Mouse (Mus musculus): ENCODE measurements around the gene Slc5a11. TPM values are rescaled to one million over a fixed set of nuclear protein-coding genes. Genes with fewer than 3 reads are reported as not detected.

Gene Slc5a11
- polyA plus RNA-seq, 1 experiment from 2014 or later, result not detected

DNA sequence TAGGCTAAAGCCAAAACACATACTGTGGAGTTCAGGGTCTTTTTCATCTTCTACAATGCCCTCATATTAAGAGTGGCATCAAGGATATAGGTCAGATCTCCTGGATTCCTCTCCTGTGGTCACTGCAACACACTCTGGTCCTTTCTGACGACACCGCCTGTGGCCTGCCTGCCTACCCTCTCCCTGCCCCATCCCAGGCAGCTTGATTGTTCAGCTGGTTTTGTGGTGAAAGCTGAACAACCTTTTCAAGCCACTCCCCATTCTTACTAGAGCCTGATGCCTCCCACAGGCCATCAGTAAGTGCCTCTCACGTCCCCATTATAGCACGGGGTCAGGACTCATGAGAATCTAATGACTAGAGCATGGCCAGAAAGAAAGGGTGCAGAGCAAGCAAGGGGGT is 74.6 kb downstream of the Slc5a11 start:
- Histone ChIP-seq H3K4me1 (ENCODE audit: control insufficient read depth, insufficient read depth, low read length) (no peaks in the 10 kb centered on the region), H3K36me3 (replicated peaks; ENCODE audit: control insufficient read depth, insufficient read depth, low read depth, low read length) (peaks cover 3% of the 10 kb centered on the region)

DNA sequence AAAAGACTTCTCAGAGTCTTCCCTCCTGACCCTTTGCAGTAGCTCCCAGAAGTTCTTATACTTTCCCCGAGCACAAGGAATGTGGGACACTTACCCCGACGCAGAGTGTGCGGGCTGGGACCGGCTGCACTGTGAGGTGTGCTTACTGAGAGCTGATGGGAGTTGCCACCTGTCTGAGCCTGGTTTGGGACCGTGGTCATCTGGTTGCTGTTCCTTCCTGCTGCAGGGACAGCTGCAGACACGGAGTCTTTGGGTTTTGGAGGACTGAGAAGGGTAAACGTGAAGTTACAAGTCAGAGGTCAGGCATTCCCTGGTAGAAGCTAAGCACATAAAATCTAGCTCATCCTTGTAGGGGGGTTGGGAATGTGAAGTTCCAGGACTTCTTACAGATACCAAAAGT is 77.4 kb downstream of the Slc5a11 start:
- H3K4me2 ChIP-seq (ENCODE audit: low read depth, low read length), result no peak overlapping the region
- 87% methylated on average over 8 of the region's 8 CpGs for WGBS
- no peak overlapping the region for H3K27ac ChIP-seq (replicated peaks; ENCODE audit: low read depth, low read length)
- H3K4me3 ChIP-seq (ENCODE audit: low read depth, low read length), result no peak overlapping the region
- H3K9me3 ChIP-seq (replicated peaks; ENCODE audit: control insufficient read depth, low read length), result no peaks in the 10 kb centered on the region
- ATAC-seq (replicated peaks; ENCODE audit: insufficient number of reproducible peaks, low FRiP score, low TSS enrichment, low read depth) (no peak), DNase-seq (ENCODE audit: low spot score) (no peak)
- no peak overlapping the region for H3K9ac ChIP-seq (replicated peaks; ENCODE audit: low read length)
- H3K4me1 ChIP-seq (ENCODE audit: control insufficient read depth, insufficient read depth, low read length), result no peaks in the 10 kb centered on the region
- H3K27me3 ChIP-seq (ENCODE audit: control insufficient read depth, insufficient read depth, low read length), result no peaks in the 10 kb centered on the region
- H3K36me3 ChIP-seq (replicated peaks; ENCODE audit: control insufficient read depth, insufficient read depth, low read depth, low read length), result no peaks in the 10 kb centered on the region; the same call in none of the 2 replicates

More for the DNA sequence above, 74.6 kb downstream of the Slc5a11 start:
- Histone ChIP-seq H3K27ac (replicated peaks; ENCODE audit: low read depth, low read length) (no peak overlapping the region), H3K4me3 (ENCODE audit: low read depth, low read length) (no peak overlapping the region), H3K9ac (replicated peaks; ENCODE audit: low read length) (no peak overlapping the region), H3K4me2 (ENCODE audit: low read depth, low read length) (no peak overlapping the region), H3K9me3 (replicated peaks; ENCODE audit: control insufficient read depth, low read length) (no peaks in the 10 kb centered on the region), H3K27me3 (ENCODE audit: control insufficient read depth, insufficient read depth, low read length) (no peaks in the 10 kb centered on the region)
- ATAC-seq (replicated peaks; ENCODE audit: insufficient number of reproducible peaks, low FRiP score, low TSS enrichment, low read depth), result no peak
- DNase-seq (ENCODE audit: low spot score), result no peak
- WGBS, result 78% methylated on average over 4 of the region's 4 CpGs

DNA sequence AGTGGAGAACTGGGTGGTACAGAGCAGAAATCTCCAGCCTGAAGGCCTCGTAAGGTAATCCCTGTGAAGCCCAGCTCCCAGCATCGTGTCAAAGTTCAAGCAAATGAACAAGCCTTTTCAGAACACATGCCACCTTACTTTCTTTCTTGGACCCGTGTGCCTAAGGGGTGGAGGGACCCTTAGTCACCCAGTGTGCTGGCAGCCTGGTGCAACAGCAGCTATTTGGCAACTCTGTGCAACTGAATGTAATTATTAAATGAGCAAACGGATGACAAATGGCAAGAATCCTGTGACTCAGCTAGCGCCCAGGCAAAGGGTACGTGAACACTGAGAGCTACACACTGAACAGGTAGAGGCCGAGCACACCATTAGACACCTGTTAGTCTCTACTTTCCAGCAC is 79.3 kb downstream of the Slc5a11 start:
- DNase-seq (ENCODE audit: low spot score), result no peak
- H3K4me3 ChIP-seq (ENCODE audit: low read depth, low read length), result no peak overlapping the region
- no peaks in the 10 kb centered on the region for H3K27me3 ChIP-seq (ENCODE audit: control insufficient read depth, insufficient read depth, low read length)

DNA sequence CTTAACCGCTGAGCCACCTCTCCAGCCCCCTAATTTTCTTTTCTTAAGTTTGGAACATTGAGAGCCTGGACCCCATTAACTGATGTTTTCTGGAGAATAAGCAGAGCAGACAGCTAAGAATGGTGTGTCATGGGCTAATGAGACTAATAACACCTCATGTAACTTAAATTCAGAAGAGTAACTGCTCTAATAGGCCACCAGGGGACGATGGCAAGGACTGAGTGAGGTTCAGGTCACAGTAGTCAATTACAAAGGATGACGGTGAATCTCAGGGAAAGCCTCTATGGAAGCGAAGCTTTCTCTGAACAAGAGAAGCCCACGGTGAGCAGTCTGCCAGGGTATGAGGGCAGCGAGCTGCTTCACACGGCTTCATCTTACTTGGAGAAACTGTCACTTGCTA is 80.8 kb downstream of the Slc5a11 start:
- 85% methylated on average over 7 of the region's 7 CpGs for WGBS
- Histone ChIP-seq H3K4me2 (ENCODE audit: low read depth, low read length) (no peak overlapping the region), H3K27me3 (ENCODE audit: control insufficient read depth, insufficient read depth, low read length) (no peaks in the 10 kb centered on the region), H3K27ac (replicated peaks; ENCODE audit: low read depth, low read length) (no peak overlapping the region), H3K4me3 (ENCODE audit: low read depth, low read length) (no peak overlapping the region), H3K36me3 (replicated peaks; ENCODE audit: control insufficient read depth, insufficient read depth, low read depth, low read length) (no peaks in the 10 kb centered on the region; the same call in none of the 2 replicates), H3K4me1 (ENCODE audit: control insufficient read depth, insufficient read depth, low read length) (no peaks in the 10 kb centered on the region), H3K9ac (replicated peaks; ENCODE audit: low read length) (no peak overlapping the region), H3K9me3 (replicated peaks; ENCODE audit: control insufficient read depth, low read length) (no peaks in the 10 kb centered on the region)
- no peak for ATAC-seq (replicated peaks; ENCODE audit: insufficient number of reproducible peaks, low FRiP score, low TSS enrichment, low read depth)
- DNase-seq (ENCODE audit: low spot score), result no peak

More for the DNA sequence above, 79.3 kb downstream of the Slc5a11 start:
- Histone ChIP-seq H3K9ac (replicated peaks; ENCODE audit: low read length) (no peak overlapping the region), H3K27ac (replicated peaks; ENCODE audit: low read depth, low read length) (no peak overlapping the region), H3K4me1 (ENCODE audit: control insufficient read depth, insufficient read depth, low read length) (no peaks in the 10 kb centered on the region), H3K9me3 (replicated peaks; ENCODE audit: control insufficient read depth, low read length) (no peaks in the 10 kb centered on the region), H3K4me2 (ENCODE audit: low read depth, low read length) (no peak overlapping the region), H3K36me3 (replicated peaks; ENCODE audit: control insufficient read depth, insufficient read depth, low read depth, low read length) (no peaks in the 10 kb centered on the region; the same call in none of the 2 replicates)
- no peak for ATAC-seq (replicated peaks; ENCODE audit: insufficient number of reproducible peaks, low FRiP score, low TSS enrichment, low read depth)
- 89% methylated on average over 7 of the region's 7 CpGs for WGBS

DNA sequence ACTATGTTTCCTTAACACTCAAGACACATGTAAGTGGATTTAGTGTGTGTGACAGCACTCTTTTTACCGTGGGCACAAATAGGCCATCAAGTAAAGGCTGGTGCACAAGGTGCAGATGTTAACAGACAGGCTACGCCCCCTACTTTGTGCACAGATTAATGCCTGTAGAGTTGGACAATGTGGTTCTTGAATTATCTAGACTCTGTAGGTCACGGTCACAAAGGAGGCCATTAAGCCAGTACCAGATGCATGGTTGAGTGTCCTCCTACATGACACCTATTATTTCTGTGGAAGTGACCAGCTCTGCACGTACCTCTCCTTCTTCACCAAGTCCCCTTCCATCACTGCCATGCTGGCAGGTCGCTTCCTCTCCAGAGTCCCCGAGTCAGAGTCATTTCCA is 81.5 kb downstream of the Slc5a11 start:
- DNase-seq (ENCODE audit: low spot score) (no peak), ATAC-seq (replicated peaks; ENCODE audit: insufficient number of reproducible peaks, low FRiP score, low TSS enrichment, low read depth) (no peak)
- no peaks in the 10 kb centered on the region for H3K9me3 ChIP-seq (replicated peaks; ENCODE audit: control insufficient read depth, low read length)
- 93% methylated on average over 6 of the region's 6 CpGs for WGBS
- no peaks in the 10 kb centered on the region; the same call in 1 of the 2 replicates for H3K36me3 ChIP-seq (replicated peaks; ENCODE audit: control insufficient read depth, insufficient read depth, low read depth, low read length)
- no peak overlapping the region for H3K9ac ChIP-seq (replicated peaks; ENCODE audit: low read length)
- no peak overlapping the region for H3K27ac ChIP-seq (replicated peaks; ENCODE audit: low read depth, low read length)
- H3K27me3 ChIP-seq (ENCODE audit: control insufficient read depth, insufficient read depth, low read length), result no peaks in the 10 kb centered on the region
- no peaks in the 10 kb centered on the region for H3K4me1 ChIP-seq (ENCODE audit: control insufficient read depth, insufficient read depth, low read length)
- H3K4me2 ChIP-seq (ENCODE audit: low read depth, low read length), result no peak overlapping the region
- H3K4me3 ChIP-seq (ENCODE audit: low read depth, low read length), result no peak overlapping the region

DNA sequence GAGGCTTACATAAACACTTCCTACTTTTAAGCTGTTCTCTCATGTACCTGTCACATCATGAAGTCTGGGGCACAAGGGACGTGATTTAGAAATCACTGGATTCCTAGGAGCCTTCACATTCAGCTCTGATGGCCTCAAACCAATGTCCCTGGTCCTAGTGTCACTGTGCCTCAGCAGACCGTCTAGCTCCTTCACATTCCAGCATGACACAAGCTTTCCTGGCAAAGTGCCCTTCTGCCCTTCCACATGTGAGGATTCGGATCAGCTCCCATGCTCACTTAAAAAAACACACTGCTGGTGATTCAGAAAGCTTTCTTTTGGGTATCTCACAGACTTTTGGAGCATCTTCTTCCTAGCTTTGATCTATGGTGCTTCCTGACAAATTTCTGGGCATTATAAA is 83.6 kb downstream of the Slc5a11 start:
- no peak overlapping the region for H3K4me3 ChIP-seq (ENCODE audit: low read depth, low read length)
- no peaks in the 10 kb centered on the region for H3K9me3 ChIP-seq (replicated peaks; ENCODE audit: control insufficient read depth, low read length)
- H3K4me2 ChIP-seq (ENCODE audit: low read depth, low read length), result no peak overlapping the region
- H3K27ac ChIP-seq (replicated peaks; ENCODE audit: low read depth, low read length), result no peak overlapping the region
- DNase-seq (ENCODE audit: low spot score), result no peak
- H3K4me1 ChIP-seq (ENCODE audit: control insufficient read depth, insufficient read depth, low read length), result no peaks in the 10 kb centered on the region
- no peaks in the 10 kb centered on the region for H3K27me3 ChIP-seq (ENCODE audit: control insufficient read depth, insufficient read depth, low read length)
- WGBS, result 66% methylated on average over 3 of the region's 3 CpGs
- ATAC-seq (replicated peaks; ENCODE audit: insufficient number of reproducible peaks, low FRiP score, low TSS enrichment, low read depth), result no peak
- H3K9ac ChIP-seq (replicated peaks; ENCODE audit: low read length), result no peak overlapping the region
- H3K36me3 ChIP-seq (replicated peaks; ENCODE audit: control insufficient read depth, insufficient read depth, low read depth, low read length), result no peaks in the 10 kb centered on the region

DNA sequence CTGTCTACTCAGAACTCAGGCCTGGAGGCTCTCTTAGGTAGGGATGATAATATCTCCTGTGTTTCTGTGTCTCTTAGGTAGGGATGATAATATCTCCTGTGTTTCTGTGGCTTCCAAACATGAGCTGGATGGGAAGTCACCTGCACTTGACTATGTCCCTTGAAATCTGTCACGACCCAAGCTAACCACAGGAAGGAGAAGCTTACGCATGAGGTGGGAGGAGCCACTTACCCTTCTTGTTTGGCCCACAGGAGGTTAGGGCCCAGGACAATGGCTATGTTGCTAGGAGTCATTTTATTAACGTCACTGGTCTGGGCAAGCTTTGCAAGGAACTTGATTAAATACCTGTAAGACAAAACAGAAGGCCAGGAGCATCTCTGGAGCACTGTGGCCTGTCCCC is 85.7 kb downstream of the Slc5a11 start:
- WGBS, result 84% methylated on average over 3 of the region's 3 CpGs
- Histone ChIP-seq H3K4me3 (ENCODE audit: low read depth, low read length) (no peak overlapping the region), H3K27ac (replicated peaks; ENCODE audit: low read depth, low read length) (no peak overlapping the region), H3K4me1 (ENCODE audit: control insufficient read depth, insufficient read depth, low read length) (no peaks in the 10 kb centered on the region), H3K9ac (replicated peaks; ENCODE audit: low read length) (no peak overlapping the region), H3K27me3 (ENCODE audit: control insufficient read depth, insufficient read depth, low read length) (no peaks in the 10 kb centered on the region), H3K36me3 (replicated peaks; ENCODE audit: control insufficient read depth, insufficient read depth, low read depth, low read length) (no peaks in the 10 kb centered on the region), H3K4me2 (ENCODE audit: low read depth, low read length) (no peak overlapping the region), H3K9me3 (replicated peaks; ENCODE audit: control insufficient read depth, low read length) (no peaks in the 10 kb centered on the region)
- ATAC-seq (replicated peaks; ENCODE audit: insufficient number of reproducible peaks, low FRiP score, low TSS enrichment, low read depth) (no peak), DNase-seq (ENCODE audit: low spot score) (no peak)

DNA sequence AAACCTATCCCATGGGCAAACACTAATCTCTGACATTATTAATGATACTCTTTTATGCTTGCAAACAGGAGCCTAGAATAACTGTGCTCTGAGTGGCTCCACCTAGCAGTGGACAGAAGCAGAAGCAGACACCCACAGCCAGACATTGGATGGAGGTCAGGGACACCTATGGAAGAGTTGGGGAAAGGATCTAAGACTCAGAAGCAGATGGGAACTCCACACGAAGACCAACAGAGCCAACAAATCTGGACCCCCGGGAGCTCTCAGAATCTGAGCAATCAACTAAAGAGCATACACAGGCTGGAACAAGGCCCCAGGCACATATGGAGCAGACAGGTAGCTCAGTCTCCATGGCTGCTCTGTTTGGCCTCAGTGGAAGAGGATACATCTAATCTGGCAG is 90.8 kb downstream of the Slc5a11 start:
- Histone ChIP-seq H3K4me3 (ENCODE audit: low read depth, low read length) (no peak overlapping the region), H3K4me1 (ENCODE audit: control insufficient read depth, insufficient read depth, low read length) (no peaks in the 10 kb centered on the region), H3K36me3 (replicated peaks; ENCODE audit: control insufficient read depth, insufficient read depth, low read depth, low read length) (no peaks in the 10 kb centered on the region; the same call in 1 of the 2 replicates), H3K9me3 (replicated peaks; ENCODE audit: control insufficient read depth, low read length) (no peaks in the 10 kb centered on the region), H3K9ac (replicated peaks; ENCODE audit: low read length) (no peak overlapping the region), H3K27me3 (ENCODE audit: control insufficient read depth, insufficient read depth, low read length) (no peaks in the 10 kb centered on the region), H3K27ac (replicated peaks; ENCODE audit: low read depth, low read length) (no peak overlapping the region), H3K4me2 (ENCODE audit: low read depth, low read length) (no peak overlapping the region)
- ATAC-seq (replicated peaks; ENCODE audit: insufficient number of reproducible peaks, low FRiP score, low TSS enrichment, low read depth) (no peak), DNase-seq (ENCODE audit: low spot score) (no peak)
- 92% methylated on average over 2 of the region's 2 CpGs for WGBS
